Mouse (Mus musculus) Patski (cell line): ENCODE measurements around the gene Entpd3. TPM values are rescaled to one million over a fixed set of nuclear protein-coding genes. Genes with fewer than 3 reads are reported as not detected.

Experiments used
- ATAC-seq: fragments of 100-300 bp; one replicate; pipeline ENCODE4 v1.8.0; 2021
- CTCF ChIA-PET: fragments of 350-600 bp; sonication (Branson Sonifier 250); formaldehyde crosslinking; loops from one replicate; lab custom pipeline; 2022; ENCODE audit warnings: inconsistent platforms; lab: Charles Lee
- POLR2A ChIA-PET: fragments of 350-600 bp; sonication (Branson Sonifier 250); formaldehyde crosslinking; loops from one replicate; lab custom pipeline; 2022; ENCODE audit warnings: antibody characterized with exemption, inconsistent platforms; lab: Charles Lee
- DNase-seq: peaks from one replicate; pipeline ENCODE4 v3.0.0-alpha.2; 2011; ENCODE audit warnings: low read depth, low spot score
- H3K27me3 ChIP-seq: fragments of 371-371 bp; one replicate; pipeline ENCODE4 v1.5.1; 2021
- CTCF ChIP-seq: fragments of 100-300 bp; IDR thresholded peaks from one replicate; pipeline ENCODE4 v1.5.1; 2021
- in situ Hi-C: fragments of 300-500 bp; cut with MboI; formaldehyde crosslinking; loops from 3 replicates; pipeline ENCODE4 v1.11.1; 2018; ENCODE audit warnings: low pct_unique_long_range_greater_than_20kb, mixed read lengths
- polyA plus RNA-seq: library from polyadenylated mRNA; unstranded; gene quantifications from one replicate; pipeline ENCODE4 v1.2.3, GENCODE M21; 2021

Entpd3 gene
- polyA plus RNA-seq, 1 experiment from 2014 or later, result not detected

DNA sequence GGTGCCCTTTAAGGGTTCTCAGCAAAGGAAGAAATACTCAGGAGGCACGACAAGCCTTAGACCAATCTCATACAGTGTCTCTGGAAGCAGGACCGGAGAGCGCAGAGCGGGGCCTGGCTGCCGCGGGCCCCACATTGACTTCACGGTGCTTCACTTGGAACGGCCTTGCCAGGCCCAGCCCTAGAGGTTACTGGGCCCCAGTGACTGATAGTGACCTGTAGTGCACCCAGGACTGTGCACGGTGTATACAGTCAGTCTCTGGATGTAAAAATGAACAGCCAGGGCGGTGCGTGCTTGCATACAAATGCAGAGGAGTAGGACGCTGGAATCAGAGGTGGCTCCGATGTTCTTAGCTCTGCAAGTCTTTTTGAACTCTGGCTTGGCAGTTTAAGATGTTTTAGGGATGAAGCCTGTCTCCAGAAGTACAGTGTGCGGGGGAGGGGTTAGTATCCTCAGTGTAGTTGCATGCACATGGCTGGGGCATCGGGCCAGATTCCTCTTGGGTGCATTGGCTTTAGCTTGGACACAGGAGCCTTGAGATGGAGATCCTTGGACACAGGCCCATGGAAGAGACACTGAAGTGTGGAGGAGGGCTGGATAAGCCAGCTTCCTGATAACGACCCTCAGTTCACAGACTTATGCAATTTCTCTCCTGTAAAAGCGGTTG is 62.7 kb downstream of the Entpd3 start:
- in situ Hi-C loops, result loop anchor here (5.0 to 10.0 kb wide), 4 partner anchors 132 to 505 kb away; no protein-coding TSS in a partner anchor
- POLR2A ChIA-PET, result no interaction called here
- ATAC-seq, result no peak
- H3K27me3 ChIP-seq, result peaks cover 11% of the 10 kb centered on the region
- CTCF ChIA-PET, result interaction anchor here (0.8 to 1.4 kb wide), 3 partner anchors 177 to 357 kb away, joined by 3 read pairs; no protein-coding TSS in a partner anchor
- no peak for TF ChIP-seq CTCF
- DNase-seq, result no peak

- DNase-seq (no peak), ATAC-seq (peak; percentile 62)
- in situ Hi-C loops, result loop anchor here (5.0 to 10.0 kb wide), 4 partner anchors 132 to 504 kb away; no protein-coding TSS in a partner anchor
- peaks cover 11% of the 10 kb centered on the region for H3K27me3 ChIP-seq
- ChIA-PET CTCF (interaction anchor here (0.8 to 1.4 kb wide), 3 partner anchors 176 to 356 kb away, joined by 3 read pairs; no protein-coding TSS in a partner anchor), POLR2A (no interaction called here)
- peak; percentile 99 for TF ChIP-seq CTCF
Observed at GRCm38 (mm10) chr9:120602839-120603511, 63.4 kb downstream of the Entpd3 start.

DNA sequence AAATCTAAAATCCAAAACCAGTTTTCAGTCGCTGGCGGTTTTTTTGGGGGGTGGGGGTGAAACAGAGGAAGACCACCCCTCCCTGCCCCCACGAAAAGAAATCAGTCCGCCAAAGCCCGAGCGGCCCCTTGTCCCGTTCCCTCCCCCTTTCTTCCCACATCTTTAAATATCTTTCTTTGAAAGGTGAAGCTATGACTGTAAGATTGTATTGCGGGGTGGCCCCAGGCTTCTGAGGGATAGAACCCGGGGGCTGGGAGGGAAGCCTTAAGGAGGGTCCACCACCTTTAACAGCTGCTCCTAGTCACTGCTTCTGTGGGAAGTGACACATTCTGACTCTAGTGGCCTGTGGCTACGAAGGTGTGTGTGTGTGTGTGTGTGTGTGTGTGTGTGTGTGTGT is 63.9 kb downstream of the Entpd3 start:
- H3K27me3 ChIP-seq, result peaks cover 11% of the 10 kb centered on the region
- ATAC-seq (no peak), DNase-seq (no peak)
- in situ Hi-C loops, result loop anchor here (5.0 to 10.0 kb wide), 4 partner anchors 131 to 504 kb away; no protein-coding TSS in a partner anchor
- ChIA-PET CTCF (interaction anchor here (1.4 kb wide), 1 partner anchor 176 kb away, joined by 3 read pairs; no protein-coding TSS in a partner anchor), POLR2A (no interaction called here)
- no peak for TF ChIP-seq CTCF

DNA sequence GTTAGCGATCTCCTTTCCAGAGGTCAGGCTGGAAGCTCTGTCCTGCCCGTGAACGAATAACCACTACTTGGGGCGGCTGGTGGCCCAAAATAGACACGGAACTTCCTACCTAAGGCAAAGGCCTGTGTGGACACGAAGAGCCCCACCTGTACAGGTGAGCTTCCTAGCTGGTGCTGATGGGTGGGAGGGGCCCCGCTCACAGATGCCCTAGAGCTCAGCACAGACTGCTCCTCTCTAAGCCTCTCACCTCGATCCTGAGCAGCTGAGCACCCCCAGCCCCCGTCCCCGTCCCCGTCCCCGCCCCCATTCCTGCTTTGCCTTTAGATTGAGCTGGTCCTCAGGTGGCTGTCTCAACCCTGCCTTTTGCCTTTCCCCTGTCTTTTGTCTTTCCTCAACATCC is 64.3 kb downstream of the Entpd3 start:
- in situ Hi-C loops, result loop anchor here (5.0 to 10.0 kb wide), 4 partner anchors 131 to 503 kb away; no protein-coding TSS in a partner anchor
- POLR2A ChIA-PET, result no interaction called here
- no peak for ATAC-seq
- no peak for TF ChIP-seq CTCF
- CTCF ChIA-PET, result no interaction called here
- no peak for DNase-seq
- peaks cover 9% of the 10 kb centered on the region for H3K27me3 ChIP-seq

GRCm38 (mm10) chr9:120611055-120611454 is 71.4 kb downstream of the Entpd3 start:
- ChIA-PET CTCF (no interaction called here), POLR2A (no interaction called here)
- no peaks in the 10 kb centered on the region for H3K27me3 ChIP-seq
- in situ Hi-C loops, result no loop called here
- ATAC-seq, result no peak
- TF ChIP-seq CTCF, result no peak
- no peak for DNase-seq

DNA sequence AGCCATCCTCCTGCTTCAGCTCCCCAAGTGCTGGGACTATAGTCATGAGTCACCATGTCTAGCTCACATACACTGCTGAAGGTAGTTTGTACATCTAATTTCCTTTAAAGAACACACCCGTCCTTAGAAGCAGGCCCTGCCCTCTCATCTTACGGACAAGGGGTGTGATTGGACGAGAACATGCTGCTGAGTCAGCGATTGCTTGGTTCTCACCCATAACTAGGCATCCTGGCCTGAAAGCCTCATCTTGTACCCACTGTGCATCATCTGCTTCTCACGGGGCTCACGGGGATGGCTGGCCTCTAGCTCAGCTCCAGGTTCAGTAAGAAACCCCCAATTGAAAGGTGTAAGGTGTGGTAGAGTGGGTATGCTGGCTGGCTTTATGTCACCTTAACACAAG is 74.4 kb downstream of the Entpd3 start:
- POLR2A ChIA-PET, result no interaction called here
- in situ Hi-C loops, result no loop called here
- CTCF ChIA-PET, result no interaction called here
- ATAC-seq (no peak), DNase-seq (no peak)
- TF ChIP-seq CTCF, result no peak
- peaks cover 8% of the 10 kb centered on the region for H3K27me3 ChIP-seq

Other genes starting within 250 kb of the Entpd3 start
- gene Myrip, start 238.3 kb upstream of the Entpd3 start, polyA plus RNA-seq, result 2.1 TPM
- 51.3 TPM for gene Eif1b, start 47.6 kb upstream of the Entpd3 start, polyA plus RNA-seq
- gene Rpl14, start 31.6 kb downstream of the Entpd3 start, polyA plus RNA-seq, result 525 TPM